Mouse (Mus musculus) adrenal gland, adult 18-20 months (tissue): ENCODE data around the gene Jak2. TPM values are rescaled to one million over a fixed set of nuclear protein-coding genes. Genes with fewer than 3 reads are reported as not detected.
A peak's percentile ranks its signal among the peaks of the same experiment; 100 is the strongest.

Experiments used
- DNase-seq, 2 experiments: peaks; one replicate each; pipeline ENCODE4 v3.0.0; 2021 to 2022; ENCODE audit warnings: low spot score in 2 of 2
- long read RNA-seq, 2 experiments: library from polyadenylated mRNA; stranded (forward); transcript quantifications; one replicate each; pipeline ENCODE4 v2.0.0; 2021
- total RNA-seq, 2 experiments: library from RNA; stranded (reverse); gene quantifications; 1 replicate in 1 of 2; 2 replicates in 1 of 2; pipeline ENCODE4 v1.2.3; 2021

Jak2 gene
- total RNA-seq = 10 to 100 TPM; 13.0 to 18.2 TPM
- long read RNA-seq, experiment 1, full-length matches to known transcripts = 16 of 21 reads
- long read RNA-seq, experiment 1, partial matches to known transcripts = 0 of 21 reads
- long read RNA-seq, experiment 1, other reads (novel, unspliced or antisense) = 5 of 21 reads
- long read RNA-seq, experiment 2, full-length matches to known transcripts = 16 of 25 reads
- long read RNA-seq, experiment 2, partial matches to known transcripts = 5 of 25 reads
- long read RNA-seq, experiment 2, other reads (novel, unspliced or antisense) = 4 of 25 reads

DNA sequence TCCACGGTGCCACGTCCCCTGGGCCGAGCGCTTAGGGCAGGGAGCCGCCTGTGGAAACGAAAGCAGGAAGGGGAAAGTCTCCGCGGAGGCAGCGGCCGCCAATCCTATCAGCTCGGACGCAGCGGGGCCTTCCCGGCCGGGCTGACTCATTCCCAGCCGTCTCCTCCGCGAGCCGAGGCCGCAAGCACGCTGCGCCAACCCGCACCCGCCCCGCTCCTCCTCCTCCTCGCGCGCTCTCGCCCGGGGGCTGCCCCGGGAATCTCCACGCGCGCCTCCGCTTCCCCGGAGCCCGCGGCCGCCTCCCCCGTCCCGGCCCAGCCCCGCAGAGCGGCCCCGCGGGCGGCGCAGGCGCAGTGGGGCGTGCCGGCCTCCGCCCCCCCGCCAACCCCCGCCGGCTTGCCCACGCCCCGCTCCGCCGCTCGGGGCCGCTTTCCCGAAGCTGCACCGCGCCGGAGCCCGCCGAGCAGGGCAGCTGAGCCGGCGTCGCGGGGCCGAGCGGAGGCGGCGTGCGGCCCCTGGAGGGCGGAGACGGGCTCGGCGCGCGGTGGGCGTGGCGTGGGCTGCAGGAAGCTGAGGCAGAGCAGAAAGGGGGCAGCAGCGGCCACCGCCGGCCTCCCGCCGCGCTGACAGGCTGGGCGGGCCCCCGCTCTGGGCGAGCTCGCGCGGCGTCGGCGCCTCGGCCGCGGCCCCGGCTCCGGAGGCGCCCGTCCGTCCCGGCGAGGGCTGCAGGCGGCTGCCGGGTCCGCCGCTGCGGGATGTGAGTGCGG, at the start of gene Jak2:
TSS of gene Jak2 (plus strand) at position 638 of the 767 bp plus-strand sequence.
- DNase-seq = peak; percentile 94 to 96

DNA sequence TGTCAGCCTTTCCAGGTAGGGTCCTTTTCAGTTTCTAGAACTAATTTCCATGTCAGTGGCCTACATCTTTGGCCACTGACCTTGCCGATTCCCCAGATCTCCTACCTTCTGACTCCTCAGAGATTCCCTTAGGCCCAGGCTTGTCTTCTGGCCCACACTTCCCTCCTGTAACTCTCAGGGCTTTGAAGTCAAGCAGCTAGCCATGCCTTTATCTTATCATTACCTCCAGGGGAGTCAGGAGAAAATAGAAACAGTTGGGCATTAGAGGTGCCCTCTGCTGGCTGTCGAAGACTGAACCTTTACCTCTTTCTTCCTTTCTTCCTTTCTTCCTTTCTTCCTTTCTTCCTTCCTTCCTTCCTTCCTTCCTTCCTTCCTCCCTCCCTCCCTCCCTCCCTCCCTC, 48.3 kb upstream of the Jak2 start:
- DNase-seq = no peak

- DNase-seq = no peak
These were observed 47.0 kb upstream of the Jak2 start for GRCm38 (mm10) chr19:29204583-29204982.

DNA sequence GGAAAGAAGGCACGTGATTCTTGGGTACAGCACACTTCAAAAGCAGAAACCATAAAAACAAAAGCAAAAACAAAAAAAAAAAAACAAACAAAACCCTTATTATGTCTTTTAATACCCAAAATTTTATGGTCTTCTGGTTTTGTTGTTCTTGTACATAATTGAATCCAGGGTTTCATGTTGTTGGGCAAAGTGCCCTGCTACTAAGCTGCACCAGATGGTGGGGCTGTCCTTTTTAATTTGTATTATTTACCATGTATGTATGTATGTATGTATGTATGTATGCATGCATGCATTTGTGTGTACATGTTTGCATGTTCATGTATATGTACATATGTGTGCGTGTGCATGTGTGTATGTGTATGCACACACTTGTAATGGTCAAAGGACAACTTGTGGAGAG, 46.4 kb upstream of the Jak2 start:
- DNase-seq = no peak

DNA sequence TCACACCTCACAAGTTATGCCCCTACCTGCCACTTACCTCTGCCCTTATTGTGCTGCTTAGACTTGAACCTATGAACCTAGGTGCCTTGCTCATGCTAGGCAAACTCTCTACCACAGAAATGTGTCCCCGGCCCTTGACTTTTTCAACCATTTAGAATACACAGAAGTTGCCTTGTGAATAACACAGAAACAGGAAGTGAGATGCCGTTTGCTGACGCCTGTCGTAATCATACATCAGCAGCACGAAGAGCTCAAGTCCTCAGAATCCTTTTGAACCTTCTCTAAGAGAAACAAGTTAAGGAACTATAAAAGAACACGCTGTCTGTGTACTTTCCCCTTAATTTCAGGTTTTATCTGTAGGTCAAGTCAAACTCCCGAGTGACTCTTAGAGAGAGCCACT, 41.7 kb upstream of the Jak2 start:
- no peak for DNase-seq

- DNase-seq = no peak
These were observed 41.3 kb upstream of the Jak2 start for GRCm38 (mm10) chr19:29210319-29210718.

DNA sequence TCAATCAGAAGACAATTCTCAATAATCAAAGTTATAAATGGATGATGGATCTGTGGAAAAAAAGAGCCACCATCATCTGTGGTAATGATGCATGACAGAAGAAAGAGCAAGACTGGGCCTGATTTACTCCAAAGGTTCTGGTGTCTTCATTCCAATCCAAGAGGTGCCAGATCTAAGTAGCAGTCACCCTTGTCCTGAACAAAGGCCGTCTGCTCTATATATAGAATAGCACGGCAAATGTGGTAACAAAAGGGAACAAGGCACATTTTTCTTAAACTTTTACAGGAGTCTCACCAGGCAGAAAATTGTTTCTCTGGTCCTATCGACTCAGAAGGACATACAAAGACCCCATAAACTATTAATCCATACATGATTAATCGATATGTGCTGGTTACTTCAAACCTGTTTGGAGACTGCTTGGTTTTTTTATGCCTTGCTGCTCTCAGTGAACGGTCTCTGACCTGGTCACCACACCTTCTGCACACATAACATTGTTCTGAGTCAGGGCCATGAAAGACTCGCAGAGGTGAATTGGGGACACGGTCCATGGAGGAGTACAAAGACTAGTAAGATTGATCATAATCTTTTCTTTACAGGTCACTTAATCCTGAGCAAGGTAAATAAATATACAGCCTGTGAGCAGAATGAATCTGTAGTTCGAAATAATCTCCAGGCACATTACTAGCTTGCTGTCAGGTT, 35.7 kb upstream of the Jak2 start:
- DNase-seq = no peak

DNA sequence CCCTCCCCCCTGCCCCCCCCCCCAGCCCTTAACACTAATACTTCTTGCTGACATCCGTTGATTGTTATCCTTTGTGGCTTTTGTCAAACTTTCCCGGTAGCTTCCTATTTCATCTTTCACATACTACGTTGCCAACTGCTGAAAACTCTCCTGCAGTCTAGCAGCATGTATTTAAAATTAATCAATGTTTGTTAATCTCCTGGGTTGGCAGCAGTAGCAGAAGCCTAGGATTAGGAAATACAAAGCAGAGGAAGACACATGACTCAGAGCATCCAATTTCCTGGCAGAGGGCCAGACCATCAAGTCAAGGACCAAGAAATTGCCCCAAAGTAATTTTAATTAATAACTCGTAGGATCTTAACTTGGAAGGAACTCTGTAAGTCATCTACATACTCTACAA, 29.8 kb upstream of the Jak2 start:
- no peak for DNase-seq

DNA sequence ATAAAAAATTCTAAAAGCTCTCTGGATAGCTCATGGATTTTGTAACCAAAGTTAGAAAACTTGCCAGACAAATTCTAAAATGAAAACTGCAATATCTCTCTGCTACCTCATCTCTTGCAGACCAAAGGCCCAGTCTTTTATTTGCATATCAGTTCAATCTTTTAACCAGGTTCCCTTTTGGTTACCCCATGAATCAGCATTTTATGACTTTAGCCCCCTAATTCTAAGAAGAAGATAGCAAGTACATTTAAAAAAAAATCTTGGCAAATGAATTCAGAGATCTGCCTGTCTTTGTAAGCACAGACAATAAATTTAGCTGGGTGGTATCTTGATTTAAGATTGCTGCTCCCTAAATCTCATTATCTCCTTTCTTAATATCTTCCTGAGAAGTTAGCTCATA, 26.7 kb upstream of the Jak2 start:
- DNase-seq = no peak

GRCm38 (mm10) chr19:29226996-29227395, 24.6 kb upstream of the Jak2 start:
- DNase-seq = no peak

DNA sequence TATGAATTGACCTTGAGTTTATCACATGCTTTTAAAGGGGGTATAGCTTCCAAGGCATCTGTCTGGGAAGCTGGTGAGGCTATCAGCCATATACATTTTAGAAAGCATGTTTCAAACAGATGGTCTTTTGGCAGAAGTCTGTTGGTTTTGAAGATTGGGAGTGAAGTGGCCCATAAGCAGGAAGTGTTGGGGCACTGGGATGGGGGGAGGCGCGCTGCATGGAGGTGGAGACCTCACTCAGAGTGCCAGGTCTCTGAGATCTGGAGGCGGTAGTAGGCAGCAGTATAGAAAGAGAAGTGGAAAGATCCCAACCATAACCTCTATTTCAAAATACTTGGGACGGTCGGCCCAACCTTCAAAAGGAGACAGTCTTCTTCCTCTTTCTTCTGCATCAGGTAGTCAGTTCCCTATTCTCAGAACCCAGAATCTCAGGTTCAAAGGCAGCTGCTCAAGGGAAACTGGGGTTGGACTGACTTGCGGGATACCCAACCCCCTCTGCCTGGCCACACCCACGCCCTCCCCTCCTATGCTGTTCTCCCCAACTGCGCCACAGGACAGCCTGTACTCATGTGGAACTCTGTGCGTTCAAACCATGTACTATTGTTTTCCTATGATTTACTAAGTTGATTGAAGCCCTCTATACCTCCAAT, 23.6 kb upstream of the Jak2 start:
- no peak for DNase-seq

GRCm38 (mm10) chr19:29228989-29229388, 22.6 kb upstream of the Jak2 start:
- DNase-seq = no peak

- DNase-seq = no peak
These were observed 18.9 kb upstream of the Jak2 start for GRCm38 (mm10) chr19:29232738-29233137.

GRCm38 (mm10) chr19:29236658-29237385, 14.8 kb upstream of the Jak2 start:
- no peak for DNase-seq

GRCm38 (mm10) chr19:29238171-29238570, 13.5 kb upstream of the Jak2 start:
- no peak for DNase-seq

- DNase-seq = no peak
These were observed 12.0 kb upstream of the Jak2 start for GRCm38 (mm10) chr19:29239513-29240235.

- DNase-seq = no peak
These were observed 11.0 kb upstream of the Jak2 start for GRCm38 (mm10) chr19:29240676-29241075.

DNA sequence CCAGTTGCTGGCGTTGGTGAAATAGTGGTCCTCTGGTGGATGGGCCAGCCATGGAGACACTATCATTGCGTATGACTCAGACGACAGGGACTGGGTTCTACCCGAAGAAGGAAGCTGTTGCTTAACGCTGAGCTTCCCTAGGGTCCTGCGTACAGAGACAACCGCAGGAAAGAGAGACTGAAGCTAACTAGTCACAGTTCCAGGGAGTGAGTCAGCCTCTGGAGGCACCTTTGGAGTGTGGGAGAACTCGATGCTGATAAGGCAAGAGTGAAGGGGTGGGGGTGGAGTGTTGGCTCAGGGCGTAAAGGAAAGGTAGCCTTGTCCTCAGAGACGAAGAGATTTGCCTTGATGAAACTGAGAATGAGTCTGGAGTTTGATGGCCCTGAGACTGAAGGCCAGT, 10.0 kb upstream of the Jak2 start:
- DNase-seq = no peak

DNA sequence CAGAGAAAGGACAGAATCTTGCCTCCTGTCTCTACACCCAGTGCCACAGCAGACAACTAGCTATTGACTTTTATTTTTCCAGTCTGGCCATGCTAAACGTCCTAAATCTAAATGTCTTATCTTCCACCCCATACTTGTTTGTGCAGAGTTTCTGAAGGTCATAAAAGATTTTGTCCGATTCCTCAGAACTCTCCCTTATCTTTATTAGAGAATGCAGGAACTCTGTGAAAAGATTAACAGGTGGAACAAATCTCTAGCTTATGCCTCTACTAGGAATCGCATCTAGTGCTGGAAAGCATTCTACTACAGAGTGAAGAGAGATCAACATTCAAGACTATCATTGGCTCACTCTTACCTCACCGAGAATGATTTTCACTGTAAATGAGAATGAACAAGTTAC, 1.7 kb upstream of the Jak2 start:
- DNase-seq = no peak
